9 mouse cellular contexts compared by ENCODE assay signal in genomic region chr10:99459823-99460361, GRCm38 (mm10).
DNase-seq lines count a peak whose midpoint lies in the region; ATAC-seq and TF ChIP-seq lines count a peak whose summit lies in the region.
"Had no signal": no experiment of that assay in that cellular context is flagged by ENCODE, and none has a peak within 500 bp of the region (broad histone marks: within the 10 kb centered on the region; RNA-seq: fewer than 3 reads in every experiment).

No protein-coding gene starts in this region.

- no peaks in the 10 kb centered on the region for H3K79me2 ChIP-seq in MEL (ENCODE audit: control insufficient read depth, insufficient read depth, low read length, poor library complexity)

- H3K36me3 ChIP-seq in hindbrain, embryonic 11.5 days (ENCODE audit: control insufficient read depth, insufficient read depth, low read length), result no peaks in the 10 kb centered on the region
- H3K36me3 ChIP-seq in hindbrain, embryonic 14.5 days (replicated peaks; ENCODE audit: control insufficient read depth, insufficient read depth), result no peaks in the 10 kb centered on the region
- peaks cover 0 to 2% of the 10 kb centered on the region in 2 experiments; a peak in 2 of 4 replicates for H3K36me3 ChIP-seq in MEL (ENCODE audit: control insufficient read depth in 1 of 2, insufficient read depth in 2 of 2, low read length in 2 of 2)
- H3K36me3 ChIP-seq in embryonic facial prominence, embryonic 11.5 days (replicated peaks; ENCODE audit: control insufficient read depth, insufficient read depth, low read depth, low read length), result no peaks in the 10 kb centered on the region
- no peaks in the 10 kb centered on the region for H3K36me3 ChIP-seq in liver, postnatal 0 days (replicated peaks; ENCODE audit: insufficient read depth, low read length)
- no peaks in the 10 kb centered on the region for H3K36me3 ChIP-seq in forebrain, embryonic 15.5 days
- H3K36me3 ChIP-seq: neural tube, embryonic 13.5 days had no signal

- DNase-seq in hindbrain, embryonic 11.5 days (ENCODE audit: low spot score), result peak; percentile 42
- no peak for DNase-seq in hindbrain, embryonic 14.5 days (ENCODE audit: low spot score)
- DNase-seq in MEL (ENCODE audit: low read depth, low spot score), result peak; percentile 60
- DNase-seq in embryonic facial prominence, embryonic 11.5 days (ENCODE audit: low spot score), result peak; percentile 51
- peak; percentile 57 for DNase-seq in liver, postnatal 0 days
- DNase-seq in spleen, postnatal 10 days (ENCODE audit: low spot score in 2 of 2), result peak; percentile 32 to 46

- H3K27me3 ChIP-seq in hindbrain, embryonic 11.5 days (ENCODE audit: control insufficient read depth, insufficient read depth, low read length), result no peaks in the 10 kb centered on the region
- H3K27me3 ChIP-seq in hindbrain, embryonic 14.5 days (ENCODE audit: control insufficient read depth, insufficient read depth, low read length), result no peaks in the 10 kb centered on the region
- no peaks in the 10 kb centered on the region for H3K27me3 ChIP-seq in MEL (ENCODE audit: control insufficient read depth in 1 of 2, insufficient read depth in 2 of 2, low read length in 2 of 2)
- H3K27me3 ChIP-seq in embryonic facial prominence, embryonic 11.5 days (ENCODE audit: control insufficient read depth, insufficient read depth, low read length), result no peaks in the 10 kb centered on the region
- H3K27me3 ChIP-seq in liver, postnatal 0 days (ENCODE audit: insufficient read depth, low read length), result no peaks in the 10 kb centered on the region
- H3K27me3 ChIP-seq in forebrain, embryonic 15.5 days, result no peaks in the 10 kb centered on the region
- H3K27me3 ChIP-seq: neural tube, embryonic 13.5 days had no signal

- no peak for ATAC-seq in hindbrain, embryonic 11.5 days (ENCODE audit: low FRiP score)
- no peak for ATAC-seq in hindbrain, embryonic 14.5 days (ENCODE audit: low FRiP score)
- no peak for ATAC-seq in embryonic facial prominence, embryonic 11.5 days (replicated peaks; ENCODE audit: insufficient number of reproducible peaks, low FRiP score, low TSS enrichment, low read depth)
- ATAC-seq in hematopoietic stem cell, adult 5-6 weeks (replicated peaks in 1 of 2; ENCODE audit: insufficient read depth in 1 of 2, low FRiP score in 2 of 2, low TSS enrichment in 1 of 2, low read depth in 1 of 2, poor library complexity in 2 of 2, severe bottlenecking in 2 of 2), result peak; percentile 70 to 72
- ATAC-seq in liver, postnatal 0 days, result peak; percentile 75
- ATAC-seq in forebrain, embryonic 15.5 days (replicated peaks), result no peak

- no peak overlapping the region for H3K4me3 ChIP-seq in hindbrain, embryonic 11.5 days (ENCODE audit: low read depth, low read length)
- no peak overlapping the region for H3K4me3 ChIP-seq in hindbrain, embryonic 14.5 days (replicated peaks; ENCODE audit: low read length)
- no peak overlapping the region for H3K4me3 ChIP-seq in MEL (ENCODE audit: control insufficient read depth in 1 of 2, insufficient read depth in 1 of 2, low read depth in 2 of 2, low read length in 2 of 2)
- H3K4me3 ChIP-seq in embryonic facial prominence, embryonic 11.5 days (ENCODE audit: low read depth, low read length), result no peak overlapping the region
- H3K4me3 ChIP-seq in liver, postnatal 0 days (ENCODE audit: low read depth, low read length), result peak overlapping the region; percentile 48
- H3K4me3 ChIP-seq in forebrain, embryonic 15.5 days, result no peak overlapping the region

- no peak overlapping the region for H3K4me2 ChIP-seq in hindbrain, embryonic 11.5 days (replicated peaks; ENCODE audit: low read depth, low read length)
- no peak overlapping the region; the same call in 1 of the 2 replicates for H3K4me2 ChIP-seq in hindbrain, embryonic 14.5 days (replicated peaks)
- no peak overlapping the region for H3K4me2 ChIP-seq in embryonic facial prominence, embryonic 11.5 days (ENCODE audit: low read depth, low read length)
- H3K4me2 ChIP-seq in liver, postnatal 0 days (ENCODE audit: low read depth, low read length), result peak overlapping the region; percentile 66
- H3K4me2 ChIP-seq in forebrain, embryonic 15.5 days (replicated peaks), result no peak overlapping the region

- H3K9me3 ChIP-seq in hindbrain, embryonic 11.5 days (ENCODE audit: control insufficient read depth, low read length), result no peaks in the 10 kb centered on the region
- H3K9me3 ChIP-seq in hindbrain, embryonic 14.5 days (ENCODE audit: control insufficient read depth, low read length), result no peaks in the 10 kb centered on the region
- H3K9me3 ChIP-seq in MEL (replicated peaks; ENCODE audit: insufficient read depth, low read length), result no peaks in the 10 kb centered on the region
- no peaks in the 10 kb centered on the region for H3K9me3 ChIP-seq in embryonic facial prominence, embryonic 11.5 days (replicated peaks; ENCODE audit: control insufficient read depth, low read length)
- H3K9me3 ChIP-seq in liver, postnatal 0 days (ENCODE audit: low read length), result no peaks in the 10 kb centered on the region
- no peaks in the 10 kb centered on the region for H3K9me3 ChIP-seq in forebrain, embryonic 15.5 days
- H3K9me3 ChIP-seq: neural tube, embryonic 13.5 days had no signal

- H3K9ac ChIP-seq in hindbrain, embryonic 11.5 days (ENCODE audit: low read depth, low read length), result no peak overlapping the region
- H3K9ac ChIP-seq in hindbrain, embryonic 14.5 days, result no peak overlapping the region
- H3K9ac ChIP-seq in MEL (ENCODE audit: control insufficient read depth, low read depth, low read length, poor library complexity, severe bottlenecking), result no peak overlapping the region
- H3K9ac ChIP-seq in embryonic facial prominence, embryonic 11.5 days (replicated peaks; ENCODE audit: low read length), result no peak overlapping the region
- H3K9ac ChIP-seq in liver, postnatal 0 days (replicated peaks), result peak overlapping the region; percentile 3; the same call in 1 of the 2 replicates
- no peak overlapping the region for H3K9ac ChIP-seq in forebrain, embryonic 15.5 days (replicated peaks)
- H3K9ac ChIP-seq: neural tube, embryonic 13.5 days had no signal

- H3K27ac ChIP-seq in hindbrain, embryonic 11.5 days (ENCODE audit: low read depth, low read length), result no peak overlapping the region
- no peak overlapping the region for H3K27ac ChIP-seq in hindbrain, embryonic 14.5 days
- no peak overlapping the region for H3K27ac ChIP-seq in MEL (ENCODE audit: control insufficient read depth, low read depth, low read length)
- H3K27ac ChIP-seq in embryonic facial prominence, embryonic 11.5 days (replicated peaks; ENCODE audit: low read depth, low read length), result no peak overlapping the region
- H3K27ac ChIP-seq in liver, postnatal 0 days (ENCODE audit: low read depth), result peak overlapping the region; percentile 91
- no peak overlapping the region for H3K27ac ChIP-seq in forebrain, embryonic 15.5 days (replicated peaks)
- H3K27ac ChIP-seq: neural tube, embryonic 13.5 days had no signal

- TF ChIP-seq RAD21 in MEL (IDR thresholded peaks at IDR 0.05; ENCODE audit: low read depth, low read length), result peak; percentile 19

- no peak for TF ChIP-seq POLR2A in MEL (IDR thresholded peaks at IDR 0.05; ENCODE audit: control insufficient read depth in 1 of 2, insufficient read depth in 1 of 2, low read depth in 1 of 2, low read length in 2 of 2, poor library complexity in 1 of 2)

- 48% methylated on average over 10 of the region's 10 CpGs for WGBS in hindbrain, embryonic 11.5 days
- WGBS in hindbrain, embryonic 14.5 days, result 47% methylated on average over 10 of the region's 10 CpGs
- WGBS in embryonic facial prominence, embryonic 11.5 days, result 45% methylated on average over 10 of the region's 10 CpGs
- 4% methylated on average over 10 of the region's 10 CpGs for WGBS in liver, postnatal 0 days (ENCODE audit: insufficient replicate concordance)
- 52% methylated on average over 10 of the region's 10 CpGs for WGBS in forebrain, embryonic 15.5 days

- peak; percentile 30 to 75 (median 61) for TF ChIP-seq CTCF in MEL (IDR thresholded peaks at IDR 0.05 in 2 of 3, conservative IDR thresholded peaks at IDR 0.05 in 1 of 3; ENCODE audit: control insufficient read depth in 1 of 3, insufficient read depth in 1 of 3, low read depth in 2 of 3, low read length in 3 of 3, poor library complexity in 1 of 3, severe bottlenecking in 1 of 3)
- peak; percentile 89 for TF ChIP-seq CTCF in liver, postnatal 0 days (IDR thresholded peaks at IDR 0.05; ENCODE audit: low read depth)

- H3K4me1 ChIP-seq in hindbrain, embryonic 11.5 days (replicated peaks; ENCODE audit: control insufficient read depth, insufficient read depth, low read length), result peaks cover 4% of the 10 kb centered on the region; the same call in 1 of the 2 replicates
- peaks cover 12% of the 10 kb centered on the region; the same call in 1 of the 2 replicates for H3K4me1 ChIP-seq in hindbrain, embryonic 14.5 days (replicated peaks; ENCODE audit: control insufficient read depth, insufficient read depth, low read length)
- H3K4me1 ChIP-seq in MEL (ENCODE audit: control insufficient read depth in 1 of 2, insufficient read depth in 2 of 2, low read length in 2 of 2), result peaks cover 0 to 5% of the 10 kb centered on the region in 2 experiments; a peak in 2 of 4 replicates
- no peaks in the 10 kb centered on the region; the same call in 1 of the 2 replicates for H3K4me1 ChIP-seq in embryonic facial prominence, embryonic 11.5 days (ENCODE audit: control insufficient read depth, insufficient read depth, low read length)
- H3K4me1 ChIP-seq in liver, postnatal 0 days (ENCODE audit: insufficient read depth), result peaks cover 27% of the 10 kb centered on the region
- H3K4me1 ChIP-seq in forebrain, embryonic 15.5 days, result peaks cover 11% of the 10 kb centered on the region

- no peak for TF ChIP-seq EP300 in MEL (IDR thresholded peaks at IDR 0.05; ENCODE audit: low read depth in 1 of 2, low read length in 2 of 2)
- TF ChIP-seq EP300 in liver, postnatal 0 days (IDR thresholded peaks at IDR 0.05; ENCODE audit: low read depth), result no peak

TF ChIP-seq in MEL, 35 proteins besides CTCF, POLR2A, EP300 and RAD21:
- TF ChIP-seq SIN3A (IDR thresholded peaks at IDR 0.05; ENCODE audit: low read length), result peak; percentile 52; the same call in 1 of the 2 replicates
- no peak for TF ChIP-seq HCFC1 (IDR thresholded peaks at IDR 0.05; ENCODE audit: low read depth, low read length)
- TF ChIP-seq USF1 (IDR thresholded peaks at IDR 0.05; ENCODE audit: low read depth, low read length), result peak; percentile 68
- TF ChIP-seq SMC3 (IDR thresholded peaks at IDR 0.05; ENCODE audit: low read depth, low read length), result peak; percentile 29; the same call in 1 of the 2 replicates
- TF ChIP-seq E2F4 (IDR thresholded peaks at IDR 0.05; ENCODE audit: borderline replicate concordance, low read depth, low read length), result no peak

Comparison
In these comparisons a context has a peak if more than half of its experiments do, and no peak if none do; other contexts are left out.
1. ATAC-seq: peak in hematopoietic stem cell, adult 5-6 weeks (2 of 2) and liver, postnatal 0 days (single experiment); none in hindbrain, embryonic 11.5 days (single experiment), hindbrain, embryonic 14.5 days (single experiment), embryonic facial prominence, embryonic 11.5 days (single experiment) and forebrain, embryonic 15.5 days (single experiment).